Mouse (Mus musculus): ENCODE data around the gene Rasgef1a.

Rasgef1a gene

GRCm38 (mm10) chr6:118010756-118011615 is at the start of gene Rasgef1a:
Rasgef1a (plus strand) TSS chr6:118011438.
- no peak for DNase-seq

GRCm38 (mm10) chr6:117963201-117963600 is 48.0 kb upstream of the Rasgef1a start:
- DNase-seq, result no peak

- peak; percentile 7 for DNase-seq
These were observed 44.5 kb upstream of the Rasgef1a start for GRCm38 (mm10) chr6:117966729-117967128.

GRCm38 (mm10) chr6:117987173-117987572 is 24.1 kb upstream of the Rasgef1a start:
- no peak for DNase-seq

- DNase-seq, result no peak
These were observed 22.0 kb upstream of the Rasgef1a start for GRCm38 (mm10) chr6:117989209-117989608.

GRCm38 (mm10) chr6:117990649-117991048 is 20.6 kb upstream of the Rasgef1a start:
- DNase-seq, result no peak

- no peak for DNase-seq
These were observed 19.9 kb upstream of the Rasgef1a start for GRCm38 (mm10) chr6:117991297-117991696.

GRCm38 (mm10) chr6:117991928-117992327 is 19.3 kb upstream of the Rasgef1a start:
- DNase-seq, result no peak

GRCm38 (mm10) chr6:117995168-117995567 is 16.1 kb upstream of the Rasgef1a start:
- no peak for DNase-seq

GRCm38 (mm10) chr6:118001272-118001671 is 10.0 kb upstream of the Rasgef1a start:
- DNase-seq, result peak; percentile 10

GRCm38 (mm10) chr6:118007302-118007701 is 3.9 kb upstream of the Rasgef1a start:
- peak; percentile 26 for DNase-seq

- DNase-seq, result no peak
These were observed 3.2 kb upstream of the Rasgef1a start for GRCm38 (mm10) chr6:118007843-118008539.

- no peak for DNase-seq
These were observed 982 bp upstream of the Rasgef1a start for GRCm38 (mm10) chr6:118010256-118010655.

GRCm38 (mm10) chr6:118011616-118012316 is 528 bp downstream of the Rasgef1a start:
- no peak for DNase-seq

- DNase-seq, result no peak
These were observed 1.1 kb downstream of the Rasgef1a start for GRCm38 (mm10) chr6:118012317-118012700.

- DNase-seq, result no peak
These were observed 2.0 kb downstream of the Rasgef1a start for GRCm38 (mm10) chr6:118012987-118013866.

- DNase-seq, result no peak
These were observed 3.6 kb downstream of the Rasgef1a start for GRCm38 (mm10) chr6:118014881-118015280.

GRCm38 (mm10) chr6:118015971-118016370 is 4.7 kb downstream of the Rasgef1a start:
- DNase-seq, result no peak

- no peak for DNase-seq
These were observed 7.4 kb downstream of the Rasgef1a start for GRCm38 (mm10) chr6:118018666-118019065.

GRCm38 (mm10) chr6:118019569-118019968 is 8.3 kb downstream of the Rasgef1a start:
- no peak for DNase-seq

GRCm38 (mm10) chr6:118022898-118023635 is 11.8 kb downstream of the Rasgef1a start:
- no peak for DNase-seq

GRCm38 (mm10) chr6:118027036-118027435 is 15.8 kb downstream of the Rasgef1a start:
- no peak for DNase-seq

All from kidney, adult 18-20 months (tissue).